Mouse (Mus musculus): ENCODE results near the gene Xirp1.

DNA sequence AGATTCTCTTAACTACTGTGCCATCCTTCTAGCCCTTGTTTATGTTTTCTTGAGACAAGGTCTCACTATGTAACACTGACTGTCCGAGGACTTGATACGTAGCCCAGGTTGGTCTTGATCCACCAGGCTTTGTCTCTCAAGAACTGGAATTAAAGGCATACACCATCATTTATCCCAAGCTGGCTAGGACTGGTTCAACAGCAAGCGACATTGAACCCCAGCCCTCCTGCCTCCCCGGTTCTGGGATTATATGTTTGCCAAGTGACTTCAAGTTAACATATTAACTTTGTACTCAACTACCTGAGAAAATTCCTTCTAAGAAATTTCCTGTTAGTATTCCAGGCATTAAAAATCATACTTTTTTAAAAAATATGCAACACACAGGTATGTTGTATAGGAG is 48.1 kb downstream of the Xirp1 start:
- TF ChIP-seq POLR2A (IDR thresholded peaks at IDR 0.05; ENCODE audit: extremely low read depth, insufficient read depth, low read length) = no peak
- no peak for TF ChIP-seq CTCF (IDR thresholded peaks at IDR 0.05; ENCODE audit: extremely low read depth, insufficient read depth, low read length)
